Mouse (Mus musculus): ENCODE results near the gene Palm.

GRCm38 (mm10) chr10:79858416-79859074 is 65.2 kb downstream of the Palm start:
- TF ChIP-seq CTCF (IDR thresholded peaks at IDR 0.05; ENCODE audit: low read depth, low read length) (no peak), POLR2A (IDR thresholded peaks at IDR 0.05; ENCODE audit: borderline replicate concordance, low read depth, low read length) (no peak)
